Mouse (Mus musculus) thymus, adult 18-20 months (tissue): ENCODE results near the gene Trim68.
"Not testable (repeated sequence)": the region's sequence is repeated elsewhere in the genome, so short reads cannot be mapped to it uniquely, and the experiment has no call there.

Source experiments
- DNase-seq, 2 experiments: peaks; one replicate each; pipeline ENCODE4 v3.0.0; 2022; ENCODE audit warnings: mixed read lengths in 2 of 2

Trim68 gene

GRCm38 (mm10) chr7:102686944-102687501 is at the start of gene Trim68:
TSS of gene Trim68 (minus strand) at chr7:102687327.
- peak; percentile 91 for DNase-seq

GRCm38 (mm10) chr7:102733793-102734192 is 46.7 kb upstream of the Trim68 start:
- no peak for DNase-seq

GRCm38 (mm10) chr7:102727391-102727790 is 40.3 kb upstream of the Trim68 start, which contains the start of gene Olfr559:
TSS of gene Olfr559 (minus strand) at chr7:102727491.
- no peak for DNase-seq

- no peak for DNase-seq
Observed at GRCm38 (mm10) chr7:102718970-102719369, 31.8 kb upstream of the Trim68 start, which contains the start of gene Olfr33. TSS of gene Olfr33 (minus strand) at chr7:102719070.

- no peak for DNase-seq
Observed at GRCm38 (mm10) chr7:102701915-102702314, 14.8 kb upstream of the Trim68 start, which contains the start of gene Olfr558. TSS of gene Olfr558 (plus strand) at chr7:102702215.

GRCm38 (mm10) chr7:102698461-102698860 is 11.3 kb upstream of the Trim68 start:
- no peak for DNase-seq

- DNase-seq = no peak
Observed at GRCm38 (mm10) chr7:102695358-102696125, 8.4 kb upstream of the Trim68 start, which contains the start of gene Olfr557. TSS of gene Olfr557 (plus strand) at chr7:102695910.

- no peak for DNase-seq
Observed at GRCm38 (mm10) chr7:102681916-102682315, 5.2 kb downstream of the Trim68 start.

- DNase-seq = no peak
Observed at GRCm38 (mm10) chr7:102676225-102676624, 10.9 kb downstream of the Trim68 start.

- DNase-seq = no peak
Observed at GRCm38 (mm10) chr7:102665378-102665777, 21.7 kb downstream of the Trim68 start.

- no peak for DNase-seq
Observed at GRCm38 (mm10) chr7:102664599-102664998, 22.5 kb downstream of the Trim68 start, which contains the start of gene Olfr556. TSS of gene Olfr556 (plus strand) at chr7:102664899.

- no peak for DNase-seq
Observed at GRCm38 (mm10) chr7:102658523-102658922, 28.6 kb downstream of the Trim68 start, which contains the start of gene Olfr555. TSS of gene Olfr555 (plus strand) at chr7:102658823.

- DNase-seq = not testable (repeated sequence)
Observed at GRCm38 (mm10) chr7:102644945-102645344, 42.2 kb downstream of the Trim68 start.

GRCm38 (mm10) chr7:102638132-102638531 is 49.0 kb downstream of the Trim68 start, which contains the start of gene Olfr554:
TSS of gene Olfr554 (plus strand) at chr7:102638432.
- DNase-seq = no peak

- peak in 1 of 2 experiments; percentile 6 for DNase-seq
Observed at GRCm38 (mm10) chr7:102636665-102637064, 50.5 kb downstream of the Trim68 start.
